Mouse (Mus musculus) left cerebral cortex, postnatal 10 days (tissue): Measurements from ENCODE around the gene Churc1. TPM values are rescaled to one million over a fixed set of nuclear protein-coding genes. Genes with fewer than 3 reads are reported as not detected.
"Not testable (repeated sequence)": the region's sequence is repeated elsewhere in the genome, so short reads cannot be mapped to it uniquely, and the experiment has no call there.

Experiments
- DNase-seq, 2 experiments: peaks; one replicate each; pipeline ENCODE4 v3.0.0; 2021 to 2022; ENCODE audit warnings: low spot score in 2 of 2, mixed read lengths in 1 of 2; ENCODE audit errors: extremely low spot score in 1 of 2
- intact Hi-C: fragments of 180-260 bp; cut with DNase I; formaldehyde crosslinking; loops from one replicate; pipeline ENCODE4 v1.15.1; 2025
- total RNA-seq, 2 experiments: library from RNA; stranded (reverse); gene quantifications; 2 replicates each; pipeline ENCODE4 v1.2.3; 2021

Churc1 gene
- total RNA-seq, 2 experiments from 2014 or later = 46.5 to 50.0 TPM

GRCm38 (mm10) chr12:76784056-76784619 lies 18.8 kb downstream of the Churc1 start:
- intact Hi-C loops = no loop called here
- DNase-seq = no peak

DNA sequence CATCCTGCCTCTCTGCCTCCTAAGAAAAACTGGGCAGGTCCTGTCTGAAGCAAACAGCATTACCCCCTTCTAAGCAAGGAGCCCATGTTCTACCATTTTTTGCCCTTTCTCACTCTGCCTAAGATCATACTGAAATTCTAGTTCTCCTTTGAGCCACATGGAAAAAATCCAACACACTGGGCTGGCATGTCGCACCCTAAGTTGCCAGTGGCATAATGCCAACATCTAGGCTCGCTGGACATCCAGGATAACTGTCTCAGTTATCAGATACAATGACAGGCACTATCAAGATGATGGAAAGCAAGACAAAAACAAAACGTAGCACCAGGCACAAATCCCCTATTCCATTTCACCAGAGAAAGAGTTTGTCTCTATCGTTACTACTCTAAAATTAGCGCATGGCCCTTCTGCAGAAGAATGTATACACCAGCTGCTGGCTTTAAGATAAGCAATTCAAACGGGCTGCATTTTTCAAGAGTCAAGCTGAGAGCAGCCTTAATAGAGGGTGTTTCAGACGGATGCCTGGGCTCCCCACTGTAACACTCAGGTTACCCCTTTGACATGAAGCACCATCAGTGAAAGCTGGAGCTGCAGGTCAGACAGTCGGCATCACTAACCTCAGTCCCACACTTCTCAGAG lies 25.2 kb downstream of the Churc1 start:
- no peak for DNase-seq
- intact Hi-C loops = no loop called here

DNA sequence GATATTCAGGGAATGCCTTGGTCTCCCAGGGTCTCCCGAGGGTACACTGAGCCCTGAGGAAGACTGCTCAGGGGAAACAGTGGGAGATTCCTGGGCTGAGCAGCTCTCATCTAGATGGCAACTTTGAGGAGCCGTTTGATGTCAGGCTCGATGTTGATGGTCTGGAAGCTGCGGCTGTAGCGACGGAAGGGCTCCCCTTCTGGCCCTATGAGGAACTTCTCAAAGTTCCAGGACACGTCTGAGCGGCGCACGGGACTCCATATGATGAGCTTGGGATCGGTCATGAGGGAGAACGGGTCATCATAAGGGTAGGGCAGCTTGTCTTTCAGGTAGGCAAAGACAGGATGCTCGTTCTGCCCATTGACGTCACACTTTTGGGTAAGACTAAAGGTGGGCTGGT lies 27.2 kb downstream of the Churc1 start:
- DNase-seq, intact Hi-C loops: not testable (repeated sequence)

- no peak for DNase-seq
- intact Hi-C loops = no loop called here
Measured at GRCm38 (mm10) chr12:76795350-76795749, 30.0 kb downstream of the Churc1 start, which contains the start of gene Gpx2. Gene Gpx2, minus strand, starts transcription at chr12:76795554.

- DNase-seq = peak in 1 of 2 experiments; percentile 13
- intact Hi-C loops = no loop called here
Measured at GRCm38 (mm10) chr12:76796938-76797539, 31.7 kb downstream of the Churc1 start.

DNA sequence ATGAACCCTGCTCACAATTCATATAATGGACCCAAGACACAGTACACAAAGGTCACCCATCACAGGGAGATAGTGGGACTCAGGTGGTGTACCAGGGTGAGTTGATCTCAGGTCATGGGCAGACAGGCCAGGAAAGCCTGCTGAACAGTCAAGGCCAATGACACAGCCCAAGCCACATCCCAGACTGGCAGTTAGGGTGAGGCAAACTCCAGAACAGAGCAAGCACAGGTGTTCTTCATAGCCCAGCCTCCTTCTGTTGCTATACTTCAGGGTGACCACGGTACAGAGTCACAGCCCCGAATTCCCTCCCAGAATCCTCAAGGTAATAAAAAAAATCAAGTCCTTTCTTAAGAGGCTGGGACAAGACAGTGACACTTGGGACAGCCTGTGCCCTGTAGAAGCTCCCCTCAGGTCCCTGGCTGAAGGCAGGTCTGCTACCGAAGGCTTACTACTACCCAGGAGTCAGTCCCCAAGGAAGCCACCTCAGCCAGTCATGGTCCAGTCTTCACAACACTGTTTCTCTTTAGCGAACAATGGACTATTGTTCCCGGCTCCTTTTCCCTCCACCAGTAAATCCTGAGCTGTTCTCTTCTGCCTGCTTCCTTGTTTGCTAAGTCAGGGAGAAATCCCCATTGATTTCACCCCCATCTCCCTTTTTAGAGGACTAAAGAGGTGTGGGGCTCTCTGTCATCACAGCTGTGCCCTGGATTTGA lies 32.8 kb downstream of the Churc1 start:
- peak in 1 of 2 experiments; percentile 14 for DNase-seq
- intact Hi-C loops = no loop called here

- intact Hi-C loops = no loop called here
- DNase-seq = no peak
Measured at GRCm38 (mm10) chr12:76803028-76803427, 37.7 kb downstream of the Churc1 start.

DNA sequence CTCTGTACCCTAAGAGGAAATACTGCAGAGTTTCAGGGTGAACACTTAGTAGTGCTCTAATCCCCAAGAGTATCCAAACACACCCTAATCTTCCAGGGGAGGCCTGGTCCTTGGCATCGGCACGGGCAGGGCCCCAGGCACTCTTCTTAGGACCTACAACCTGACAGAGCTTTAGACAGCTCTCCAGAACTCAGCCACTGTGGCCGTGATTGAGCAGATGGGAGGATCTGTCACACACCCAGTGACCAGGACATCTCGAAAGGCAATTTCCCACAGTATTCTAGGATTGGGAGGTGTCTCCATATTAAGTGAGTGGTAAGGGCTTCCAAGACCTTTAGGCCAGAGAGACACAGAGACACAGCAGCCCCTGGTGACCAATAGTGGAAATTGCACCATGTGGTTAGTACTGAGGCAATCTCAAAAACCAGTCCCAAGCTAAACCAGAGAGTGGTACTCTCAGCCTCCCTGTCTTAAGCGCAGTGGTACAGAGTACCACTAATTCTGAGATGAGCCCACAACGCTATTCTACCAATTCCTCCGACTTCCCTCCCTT lies 38.4 kb downstream of the Churc1 start:
- intact Hi-C loops = no loop called here
- DNase-seq = no peak

DNA sequence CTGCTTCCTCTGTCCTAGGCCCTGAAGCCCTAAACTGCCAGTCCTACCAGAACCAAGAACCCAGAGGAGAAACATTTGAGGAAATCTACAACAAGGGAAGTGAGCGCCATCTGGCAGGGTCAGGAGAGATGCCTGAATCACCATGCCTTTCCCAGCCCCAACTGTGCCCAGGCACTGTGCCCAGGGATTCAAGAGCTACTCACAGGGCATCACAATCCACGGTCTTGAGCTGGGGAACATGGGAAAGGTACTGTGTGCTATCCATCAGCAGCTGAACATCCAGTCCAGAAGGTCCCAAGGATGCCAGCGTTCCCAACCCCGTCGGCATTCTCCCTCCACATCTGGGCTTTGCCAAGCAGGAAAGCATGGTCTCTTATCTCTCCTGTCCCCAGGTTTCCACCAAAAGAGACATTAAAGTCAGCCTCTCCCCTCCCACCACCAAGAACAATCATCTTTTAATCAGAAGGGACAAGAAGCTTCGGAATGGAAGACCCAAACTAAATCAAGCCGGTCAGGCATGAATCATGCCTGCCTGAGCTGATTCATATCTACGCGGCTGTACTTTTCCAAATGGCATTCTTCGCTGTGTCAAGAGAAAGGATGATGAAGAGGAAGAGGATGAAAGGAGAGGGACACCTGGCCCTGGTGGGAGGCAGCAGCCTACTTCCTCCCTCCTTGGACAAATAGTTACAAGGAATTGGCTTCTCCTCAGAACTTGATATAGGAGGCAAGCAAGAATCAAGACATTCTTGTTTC lies 39.9 kb downstream of the Churc1 start:
- DNase-seq = no peak
- intact Hi-C loops = no loop called here

DNA sequence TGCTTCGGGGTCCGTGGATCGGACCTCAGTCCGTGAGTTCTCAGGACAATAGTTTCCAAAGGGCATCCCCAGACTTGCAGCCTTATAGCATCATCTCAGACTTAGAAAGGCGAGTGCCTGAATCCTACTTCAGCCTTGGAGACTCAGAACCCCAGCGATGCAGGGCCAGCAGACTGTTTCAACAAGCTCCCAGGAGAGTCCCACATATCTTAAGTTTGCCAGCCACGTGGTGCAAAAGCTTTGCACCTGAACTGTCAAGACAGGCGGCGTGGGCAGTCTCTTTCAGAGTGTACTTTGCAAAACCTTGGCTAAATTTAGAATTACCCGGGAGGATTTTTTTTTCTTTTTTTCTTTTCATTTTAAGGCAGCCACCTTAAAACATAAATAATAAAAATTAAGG lies 42.5 kb downstream of the Churc1 start:
- intact Hi-C loops = no loop called here
- no peak for DNase-seq

DNA sequence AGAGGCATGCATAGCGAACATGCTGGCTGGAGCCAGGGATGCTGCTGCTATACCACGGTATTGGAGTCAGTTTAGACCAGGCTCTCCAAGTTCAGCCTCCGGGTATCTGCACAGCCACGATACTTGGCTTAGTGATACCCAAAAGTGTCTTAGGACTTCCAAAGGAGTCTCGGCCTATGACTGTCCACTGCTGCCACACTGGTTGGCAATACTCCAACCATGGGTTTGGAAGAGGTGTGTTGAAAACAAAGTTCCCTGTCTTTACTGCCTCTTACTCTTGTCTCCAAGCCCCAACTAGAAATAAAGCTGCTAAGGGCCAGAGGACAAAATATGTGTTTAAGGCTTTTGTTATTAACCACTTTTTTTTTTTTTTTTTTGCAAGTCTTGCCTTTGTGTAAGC lies 45.2 kb downstream of the Churc1 start:
- intact Hi-C loops = no loop called here
- DNase-seq = no peak

DNA sequence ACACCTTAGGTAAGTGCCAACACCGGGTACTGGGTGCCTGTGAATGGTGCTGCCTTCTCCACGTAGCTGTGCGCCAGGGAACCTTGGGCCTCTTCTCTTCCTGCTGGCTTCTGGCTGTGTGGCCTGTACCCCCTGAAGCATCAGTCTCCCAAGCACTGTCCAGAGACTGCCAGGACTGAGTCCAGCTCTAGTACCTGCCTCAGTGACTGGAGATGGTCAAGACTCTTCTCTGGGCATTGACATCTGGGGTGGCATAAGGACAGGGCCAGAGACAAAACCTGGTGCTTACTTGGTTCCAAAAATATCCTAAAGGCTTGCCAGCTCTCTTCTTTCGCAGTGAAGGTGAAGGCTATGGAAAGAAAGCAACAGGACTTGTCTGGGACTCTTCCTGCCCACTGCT lies 45.7 kb downstream of the Churc1 start:
- intact Hi-C loops = no loop called here
- no peak for DNase-seq

DNA sequence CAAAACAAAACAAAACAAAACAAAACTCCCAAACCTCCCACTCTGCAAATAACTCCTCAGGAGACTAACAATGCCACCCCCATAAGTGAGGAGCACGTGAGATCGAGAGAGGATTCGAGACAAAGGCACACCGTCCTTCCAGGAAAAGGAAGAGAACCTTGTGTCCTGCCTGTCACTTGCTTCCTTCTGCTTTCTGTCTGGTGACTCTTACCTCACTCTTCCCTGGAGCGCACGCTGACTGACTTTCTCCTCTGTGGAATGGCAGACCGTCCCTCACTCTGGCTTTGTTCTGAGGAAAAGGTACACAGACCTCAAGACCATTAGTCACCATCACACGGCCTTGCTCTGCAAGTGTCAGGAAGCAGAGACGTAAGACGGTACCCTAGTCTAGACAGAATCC lies 48.2 kb downstream of the Churc1 start:
- DNase-seq = no peak
- intact Hi-C loops = no loop called here

GRCm38 (mm10) chr12:76814120-76814519 lies 48.8 kb downstream of the Churc1 start:
- intact Hi-C loops = no loop called here
- DNase-seq = no peak

- intact Hi-C loops = no loop called here
- DNase-seq = no peak
Measured at GRCm38 (mm10) chr12:76816720-76817119, 51.4 kb downstream of the Churc1 start.

DNA sequence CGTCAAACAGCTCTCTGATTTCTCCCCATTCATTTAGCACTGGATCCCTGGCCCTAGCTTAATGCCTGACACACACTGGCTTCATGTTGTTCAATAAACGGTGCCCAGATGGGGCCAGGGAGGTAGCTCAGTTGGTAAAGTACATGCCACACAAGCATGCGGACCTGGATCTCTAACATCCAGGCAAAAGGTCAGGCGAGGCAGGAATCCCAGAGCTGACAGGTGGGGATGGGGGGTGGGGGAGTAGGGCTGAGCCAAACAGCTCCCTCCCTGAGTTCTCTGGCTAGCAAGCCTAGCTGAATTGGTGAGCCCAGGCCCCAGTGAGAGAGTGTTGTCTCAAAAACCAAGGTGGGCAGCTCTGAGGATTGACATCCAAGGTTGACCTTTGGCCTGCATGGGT lies 51.8 kb downstream of the Churc1 start:
- DNase-seq = no peak
- intact Hi-C loops = no loop called here

DNA sequence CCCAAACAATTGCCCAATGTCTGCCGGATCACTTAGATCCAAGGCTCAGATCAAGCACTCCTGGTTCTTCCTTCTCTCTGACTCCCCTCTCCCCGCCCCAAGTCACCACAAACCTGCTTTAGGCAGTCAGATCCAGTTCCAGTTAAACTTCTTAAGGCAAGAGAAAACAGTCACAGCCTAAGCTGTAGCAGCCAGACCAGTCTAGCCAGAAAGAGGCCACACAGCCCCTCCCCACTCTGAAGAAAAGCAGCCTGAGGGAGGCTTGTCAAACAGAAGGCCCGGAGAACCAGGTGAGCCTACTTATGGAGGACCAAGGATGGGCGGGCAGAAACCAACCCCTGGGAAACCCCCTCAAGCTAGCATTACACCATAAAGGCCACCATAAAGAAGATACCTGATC lies 52.8 kb downstream of the Churc1 start:
- intact Hi-C loops = no loop called here
- no peak for DNase-seq

DNA sequence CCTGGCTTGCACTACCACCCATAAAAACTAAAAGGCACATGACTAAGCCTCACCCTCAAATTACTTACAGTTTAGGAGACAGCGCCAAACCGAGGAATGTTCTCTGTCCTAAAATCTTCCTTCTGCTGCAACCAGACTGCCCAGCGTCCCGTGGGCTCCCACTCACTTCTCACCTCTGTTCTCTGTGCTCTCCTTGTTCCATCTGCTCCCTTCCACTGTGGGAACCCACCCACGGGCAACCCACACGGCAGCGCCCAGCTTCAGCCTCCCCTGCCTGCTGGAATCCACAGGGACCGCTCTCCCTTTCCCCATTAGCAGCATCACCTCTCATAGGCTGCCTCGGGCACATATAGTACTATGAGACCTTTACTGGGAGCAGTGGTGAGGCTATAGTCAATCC lies 53.6 kb downstream of the Churc1 start:
- intact Hi-C loops = no loop called here
- DNase-seq = peak in 1 of 2 experiments; percentile 61

DNA sequence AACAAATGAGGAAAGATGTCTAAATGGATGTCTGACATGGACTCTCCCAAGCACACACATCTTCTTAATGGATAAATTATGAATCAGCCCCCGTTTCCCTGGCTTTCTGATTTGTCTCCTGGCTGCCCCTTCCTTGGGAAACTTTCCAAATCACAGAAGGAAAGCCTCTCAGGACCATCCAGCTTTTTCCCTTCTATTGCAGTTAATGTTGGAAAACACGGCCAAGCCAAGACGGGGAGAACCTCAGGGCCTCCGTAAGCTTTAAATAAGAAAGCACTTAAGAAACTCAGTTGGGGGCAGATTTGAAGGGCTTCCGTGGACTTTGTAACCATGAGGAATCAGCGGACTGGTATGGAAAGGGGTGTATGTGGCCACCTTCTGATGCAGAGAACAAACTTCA lies 54.5 kb downstream of the Churc1 start:
- no peak for DNase-seq

More for the DNA sequence above, 54.5 kb downstream of the Churc1 start:
- intact Hi-C loops = no loop called here
